Mouse (Mus musculus): ENCODE measurements around the gene Lsmem1. TPM values are rescaled to one million over a fixed set of nuclear protein-coding genes. Genes with fewer than 3 reads are reported as not detected.

The Lsmem1 gene
- polyA plus RNA-seq, 1 experiment from 2014 or later = not detected

- Histone ChIP-seq H3K4me2 (replicated peaks) (no peak overlapping the region), H3K4me3 (replicated peaks) (no peak overlapping the region), H3K36me3 (no peaks in the 10 kb centered on the region), H3K9me3 (no peaks in the 10 kb centered on the region), H3K27ac (no peak overlapping the region), H3K4me1 (replicated peaks) (no peaks in the 10 kb centered on the region), H3K9ac (replicated peaks) (no peak overlapping the region), H3K27me3 (no peaks in the 10 kb centered on the region)
- 7% methylated on average over 2 of the region's 2 CpGs for WGBS
- ATAC-seq = peak; percentile 85
Observed at GRCm38 (mm10) chr12:40164621-40165020, 34.7 kb downstream of the Lsmem1 start.

GRCm38 (mm10) chr12:40160777-40161176 is 38.5 kb downstream of the Lsmem1 start:
- Histone ChIP-seq H3K9me3 (no peaks in the 10 kb centered on the region), H3K4me2 (replicated peaks) (no peak overlapping the region), H3K27ac (no peak overlapping the region), H3K9ac (replicated peaks) (no peak overlapping the region), H3K36me3 (no peaks in the 10 kb centered on the region), H3K27me3 (no peaks in the 10 kb centered on the region), H3K4me3 (replicated peaks) (no peak overlapping the region), H3K4me1 (replicated peaks) (no peaks in the 10 kb centered on the region)
- WGBS = 83% methylated on average over 2 of the region's 2 CpGs
- no peak for ATAC-seq

- H3K4me1 ChIP-seq (replicated peaks) = no peaks in the 10 kb centered on the region
- H3K27ac ChIP-seq = no peak overlapping the region
- no peaks in the 10 kb centered on the region for H3K9me3 ChIP-seq
- no peaks in the 10 kb centered on the region for H3K27me3 ChIP-seq
- ATAC-seq = no peak
- H3K4me3 ChIP-seq (replicated peaks) = no peak overlapping the region
- H3K36me3 ChIP-seq = no peaks in the 10 kb centered on the region
- WGBS = 96% methylated on average over 6 of the region's 6 CpGs
- H3K4me2 ChIP-seq (replicated peaks) = no peak overlapping the region
- no peak overlapping the region for H3K9ac ChIP-seq (replicated peaks)
Observed at GRCm38 (mm10) chr12:40154188-40154587, 45.1 kb downstream of the Lsmem1 start.

GRCm38 (mm10) chr12:40152353-40153069 is 46.8 kb downstream of the Lsmem1 start:
- no peak overlapping the region for H3K4me2 ChIP-seq (replicated peaks)
- H3K27ac ChIP-seq = no peak overlapping the region
- H3K9me3 ChIP-seq = no peaks in the 10 kb centered on the region
- H3K4me3 ChIP-seq (replicated peaks) = no peak overlapping the region
- no peaks in the 10 kb centered on the region for H3K27me3 ChIP-seq
- H3K9ac ChIP-seq (replicated peaks) = no peak overlapping the region
- WGBS = 90% methylated on average over 8 of the region's 8 CpGs
- no peak for ATAC-seq
- H3K36me3 ChIP-seq = no peaks in the 10 kb centered on the region
- H3K4me1 ChIP-seq (replicated peaks) = no peaks in the 10 kb centered on the region

GRCm38 (mm10) chr12:40147319-40147718 is 52.0 kb downstream of the Lsmem1 start:
- Histone ChIP-seq H3K36me3 (no peaks in the 10 kb centered on the region), H3K27me3 (no peaks in the 10 kb centered on the region), H3K9me3 (no peaks in the 10 kb centered on the region), H3K4me1 (replicated peaks) (no peaks in the 10 kb centered on the region), H3K4me2 (replicated peaks) (no peak overlapping the region), H3K4me3 (replicated peaks) (no peak overlapping the region), H3K27ac (no peak overlapping the region), H3K9ac (replicated peaks) (no peak overlapping the region)
- ATAC-seq = no peak
- WGBS = 83% methylated on average over 4 of the region's 4 CpGs

- Histone ChIP-seq H3K27me3 (no peaks in the 10 kb centered on the region), H3K4me2 (replicated peaks) (no peak overlapping the region), H3K27ac (no peak overlapping the region), H3K9ac (replicated peaks) (no peak overlapping the region), H3K4me3 (replicated peaks) (no peak overlapping the region), H3K36me3 (no peaks in the 10 kb centered on the region), H3K4me1 (replicated peaks) (no peaks in the 10 kb centered on the region), H3K9me3 (no peaks in the 10 kb centered on the region)
- ATAC-seq = no peak
- 86% methylated on average over 5 of the region's 5 CpGs for WGBS
Observed at GRCm38 (mm10) chr12:40146510-40146909, 52.8 kb downstream of the Lsmem1 start.

GRCm38 (mm10) chr12:40140706-40141105 is 58.6 kb downstream of the Lsmem1 start:
- Histone ChIP-seq H3K4me1 (replicated peaks) (no peaks in the 10 kb centered on the region), H3K4me3 (replicated peaks) (no peak overlapping the region), H3K9me3 (no peaks in the 10 kb centered on the region), H3K4me2 (replicated peaks) (no peak overlapping the region), H3K36me3 (no peaks in the 10 kb centered on the region), H3K27ac (no peak overlapping the region), H3K9ac (replicated peaks) (no peak overlapping the region), H3K27me3 (no peaks in the 10 kb centered on the region)
- ATAC-seq = no peak
- 83% methylated on average over 5 of the region's 5 CpGs for WGBS

- ATAC-seq = no peak
- Histone ChIP-seq H3K4me2 (replicated peaks) (no peak overlapping the region), H3K27ac (no peak overlapping the region), H3K36me3 (no peaks in the 10 kb centered on the region), H3K27me3 (no peaks in the 10 kb centered on the region), H3K9me3 (no peaks in the 10 kb centered on the region), H3K9ac (replicated peaks) (no peak overlapping the region), H3K4me3 (replicated peaks) (no peak overlapping the region), H3K4me1 (replicated peaks) (no peaks in the 10 kb centered on the region)
- WGBS = 88% methylated on average over 8 of the region's 8 CpGs
Observed at GRCm38 (mm10) chr12:40139484-40140245, 59.6 kb downstream of the Lsmem1 start.

GRCm38 (mm10) chr12:40134529-40134928 is 64.8 kb downstream of the Lsmem1 start:
- Histone ChIP-seq H3K4me3 (replicated peaks) (peak overlapping the region; percentile 46), H3K4me1 (replicated peaks) (peaks cover 16% of the 10 kb centered on the region), H3K27me3 (peaks cover 32% of the 10 kb centered on the region), H3K9me3 (no peaks in the 10 kb centered on the region), H3K27ac (no peak overlapping the region), H3K9ac (replicated peaks) (no peak overlapping the region), H3K4me2 (replicated peaks) (peak overlapping the region; percentile 85), H3K36me3 (no peaks in the 10 kb centered on the region)
- 50% methylated on average over 11 of the region's 11 CpGs for WGBS
- ATAC-seq = no peak

GRCm38 (mm10) chr12:40133573-40134271 is 65.6 kb downstream of the Lsmem1 start, which contains the start of gene Scin:
Gene Scin (minus strand): TSS chr12:40134228.
- Histone ChIP-seq H3K27me3 (peaks cover 32% of the 10 kb centered on the region), H3K4me1 (replicated peaks) (peaks cover 16% of the 10 kb centered on the region), H3K36me3 (no peaks in the 10 kb centered on the region), H3K4me3 (replicated peaks) (peak within 1 kb of the TSS; percentile 46), H3K4me2 (replicated peaks) (peak within 1 kb of the TSS; percentile 85), H3K9ac (replicated peaks) (peak within 1 kb of the TSS; percentile 39; the same call in 1 of the 2 replicates), H3K27ac (no peak within 1 kb of the TSS), H3K9me3 (no peaks in the 10 kb centered on the region)
- 1% methylated on average over 39 of the region's 39 CpGs for WGBS
- peak; percentile 70 for ATAC-seq

- Histone ChIP-seq H3K27ac (no peak overlapping the region), H3K9ac (replicated peaks) (no peak overlapping the region; the same call in 1 of the 2 replicates), H3K4me3 (replicated peaks) (peak overlapping the region; percentile 46), H3K4me2 (replicated peaks) (peak overlapping the region; percentile 85), H3K27me3 (peaks cover 32% of the 10 kb centered on the region), H3K9me3 (no peaks in the 10 kb centered on the region), H3K4me1 (replicated peaks) (peaks cover 16% of the 10 kb centered on the region), H3K36me3 (no peaks in the 10 kb centered on the region)
- ATAC-seq = no peak
- 16% methylated on average over 10 of the region's 10 CpGs for WGBS
Observed at GRCm38 (mm10) chr12:40133194-40133572, 66.1 kb downstream of the Lsmem1 start.
